Mouse (Mus musculus) embryonic fibroblast, embryonic 13.5 days (primary cell): ENCODE results near the gene Rtn1. TPM values are rescaled to one million over a fixed set of nuclear protein-coding genes. Genes with fewer than 3 reads are reported as not detected.

Experiments used
- H3K27ac ChIP-seq: 2 replicates; pipeline ENCODE4 v1.5.1; 2012; ENCODE audit warnings: low read length, control low read depth, inconsistent platforms; ENCODE audit not compliant: insufficient read depth
- H3K4me1 ChIP-seq: 2 replicates; pipeline ENCODE4 v1.6.1; 2011; ENCODE audit warnings: low read length; ENCODE audit not compliant: control insufficient read depth, insufficient read depth
- H3K4me3 ChIP-seq: 2 replicates; pipeline ENCODE4 v1.5.1; 2011; ENCODE audit warnings: mild to moderate bottlenecking, control low read depth, low read length; ENCODE audit not compliant: insufficient read depth
- CTCF ChIP-seq: IDR thresholded peaks from 2 replicates; pipeline ENCODE4 v1.5.1; 2011; ENCODE audit warnings: mild to moderate bottlenecking, control low read depth, low read length, moderate library complexity, borderline replicate concordance; ENCODE audit not compliant: insufficient read depth
- POLR2A ChIP-seq: IDR thresholded peaks from 2 replicates; pipeline ENCODE4 v1.6.1; 2011; ENCODE audit warnings: low read depth, mild to moderate bottlenecking, control low read depth, low read length, moderate library complexity
- polyA plus RNA-seq: library from polyadenylated mRNA; stranded (reverse); fragments of >200 nt; gene quantifications from 2 replicates; pipeline ENCODE4 v1.2.4, GENCODE M21; 2011; ENCODE audit warnings: low read depth; ENCODE audit not compliant: missing spikeins, insufficient read length

Rtn1 gene
- polyA plus RNA-seq, 1 experiment: 0.90 TPM

- no peaks in the 10 kb centered on the region for H3K4me1 ChIP-seq
- no peak overlapping the region for H3K27ac ChIP-seq
- H3K4me3 ChIP-seq: no peak overlapping the region
- no peak for TF ChIP-seq CTCF
- no peak for TF ChIP-seq POLR2A
These were observed 173.1 kb downstream of the Rtn1 start for GRCm38 (mm10) chr12:72235621-72236351.

GRCm38 (mm10) chr12:72234966-72235365, 173.9 kb downstream of the Rtn1 start:
- no peak overlapping the region for H3K27ac ChIP-seq
- TF ChIP-seq POLR2A (no peak), CTCF (no peak)
- no peaks in the 10 kb centered on the region for H3K4me1 ChIP-seq
- H3K4me3 ChIP-seq: no peak overlapping the region

- Histone ChIP-seq H3K4me1 (no peaks in the 10 kb centered on the region), H3K4me3 (no peak overlapping the region), H3K27ac (no peak overlapping the region)
- TF ChIP-seq CTCF (no peak), POLR2A (no peak)
These were observed 174.7 kb downstream of the Rtn1 start for GRCm38 (mm10) chr12:72234151-72234550.

GRCm38 (mm10) chr12:72232826-72233790, 175.7 kb downstream of the Rtn1 start:
- Histone ChIP-seq H3K27ac (no peak overlapping the region), H3K4me1 (no peaks in the 10 kb centered on the region)
- no peak for TF ChIP-seq CTCF
- TF ChIP-seq POLR2A: no peak

GRCm38 (mm10) chr12:72232176-72232575, 176.7 kb downstream of the Rtn1 start:
- Histone ChIP-seq H3K4me3 (no peak overlapping the region), H3K4me1 (no peaks in the 10 kb centered on the region), H3K27ac (no peak overlapping the region)
- TF ChIP-seq CTCF: no peak

More at GRCm38 (mm10) chr12:72232826-72233790, 175.7 kb downstream of the Rtn1 start:
- no peak overlapping the region for H3K4me3 ChIP-seq

GRCm38 (mm10) chr12:72229451-72230196, 179.2 kb downstream of the Rtn1 start:
- H3K4me3 ChIP-seq: no peak overlapping the region
- no peak for TF ChIP-seq POLR2A
- no peaks in the 10 kb centered on the region for H3K4me1 ChIP-seq
- no peak overlapping the region for H3K27ac ChIP-seq

DNA sequence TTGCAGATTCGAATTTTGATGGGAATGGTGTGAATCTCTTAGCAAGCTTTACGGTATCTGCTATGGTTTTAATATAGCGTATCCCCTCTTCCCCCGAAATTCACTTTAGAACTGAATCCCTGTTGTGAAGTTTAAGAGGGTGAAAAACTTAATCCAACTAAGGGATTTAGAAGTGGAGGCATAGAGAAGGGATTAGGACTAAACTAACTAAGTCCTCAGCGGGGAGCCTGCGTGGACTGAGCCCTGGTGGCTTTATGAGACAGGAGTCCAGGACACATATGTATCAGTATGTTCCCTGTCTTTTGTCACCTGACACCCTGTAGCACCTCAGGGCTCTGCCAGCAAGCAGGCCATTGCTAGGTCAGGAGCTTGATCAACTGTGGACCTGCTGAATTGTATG, 181.1 kb downstream of the Rtn1 start:
- H3K4me3 ChIP-seq: no peak overlapping the region
- TF ChIP-seq POLR2A: no peak
- H3K27ac ChIP-seq: no peak overlapping the region
- no peaks in the 10 kb centered on the region for H3K4me1 ChIP-seq

DNA sequence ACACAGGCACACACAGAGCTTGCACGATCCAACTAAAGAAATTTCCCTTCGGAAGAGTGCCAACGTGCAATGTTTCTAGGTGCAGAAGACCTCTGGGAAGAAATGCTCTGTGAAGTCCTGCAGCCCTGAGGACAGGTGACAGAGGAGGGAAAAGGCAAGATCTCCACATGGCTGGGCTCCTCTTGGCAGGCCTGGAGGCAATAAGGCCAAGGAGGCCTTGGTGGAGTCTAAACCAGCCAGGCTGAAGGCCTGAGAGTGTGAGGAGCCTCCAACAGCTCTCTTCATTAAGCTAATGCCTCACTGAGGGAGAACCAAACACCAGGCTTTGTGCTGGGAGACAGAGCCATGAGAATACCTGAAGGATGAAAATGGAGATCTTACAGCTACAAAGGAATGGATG, 183.5 kb downstream of the Rtn1 start:
- Histone ChIP-seq H3K27ac (no peak overlapping the region), H3K4me3 (no peak overlapping the region), H3K4me1 (no peaks in the 10 kb centered on the region)
- no peak for TF ChIP-seq CTCF
- no peak for TF ChIP-seq POLR2A

- TF ChIP-seq POLR2A: no peak
- no peak for TF ChIP-seq CTCF
These were observed 185.2 kb downstream of the Rtn1 start for GRCm38 (mm10) chr12:72223557-72224102.

More at GRCm38 (mm10) chr12:72223557-72224102, 185.2 kb downstream of the Rtn1 start:
- H3K27ac ChIP-seq: no peak overlapping the region
- no peaks in the 10 kb centered on the region for H3K4me1 ChIP-seq
- no peak overlapping the region for H3K4me3 ChIP-seq
